ENCODE assay signal across 21 mouse cellular contexts in genomic region chr9:52738560-52739100, GRCm38 (mm10). TPM values are rescaled to one million over a fixed set of nuclear protein-coding genes. Genes with fewer than 3 reads are reported as not detected.
DNase-seq lines count a peak whose midpoint lies in the region; TF ChIP-seq lines count a peak whose summit lies in the region.
"Had no signal": no experiment of that assay in that cellular context is flagged by ENCODE, and none has a peak within 500 bp of the region (broad histone marks: within the 10 kb centered on the region; RNA-seq: fewer than 3 reads in every experiment).

No protein-coding gene starts in this region.

- no peaks in the 10 kb centered on the region for H3K9me3 ChIP-seq in hindbrain, embryonic 10.5 days
- H3K9me3 ChIP-seq: embryonic facial prominence, embryonic 13.5 days; forebrain, embryonic 12.5 days; G1E; heart, embryonic 15.5 days; hindbrain, embryonic 15.5 days had no signal

- H3K36me3 ChIP-seq in hindbrain, embryonic 10.5 days, result no peaks in the 10 kb centered on the region
- H3K36me3 ChIP-seq: embryonic facial prominence, embryonic 13.5 days; forebrain, embryonic 12.5 days; G1E; heart, embryonic 15.5 days; hindbrain, embryonic 15.5 days had no signal

- H3K4me3 ChIP-seq in layer of hippocampus, adult 2 months, result no peak overlapping the region
- no peak overlapping the region for H3K4me3 ChIP-seq in hindbrain, embryonic 10.5 days
- H3K4me3 ChIP-seq: embryonic facial prominence, embryonic 13.5 days; forebrain, embryonic 12.5 days; heart, adult 2 months; heart, embryonic 15.5 days; hindbrain, embryonic 15.5 days had no signal

- no peak for DNase-seq in layer of hippocampus, adult 2 months (ENCODE audit: low spot score in 2 of 2)
- DNase-seq in layer of hippocampus, adult 8-10 months (ENCODE audit: low spot score in 2 of 2), result no peak
- peak; percentile 38 for DNase-seq in right cerebral cortex, adult 18-20 months
- no peak for DNase-seq in right cerebral cortex, postnatal 14 days
- DNase-seq in brain, adult 2 months (ENCODE audit: low read depth, low spot score), result peak; percentile 71
- DNase-seq in hindbrain, embryonic 10.5 days (ENCODE audit: low spot score), result no peak
- DNase-seq: adrenal gland, postnatal 14 days; B cell, adult 2 months; cerebellum, adult 18-20 months; cerebellum, adult 9-11 months; cerebellum, postnatal 36 days; gastrocnemius, postnatal 10 days; heart, adult 2 months; heart, postnatal 14 days had no signal

- H3K4me1 ChIP-seq in hindbrain, embryonic 10.5 days (replicated peaks), result no peaks in the 10 kb centered on the region
- H3K4me1 ChIP-seq: embryonic facial prominence, embryonic 13.5 days; forebrain, embryonic 12.5 days; heart, embryonic 15.5 days; hindbrain, embryonic 15.5 days had no signal

- no peaks in the 10 kb centered on the region for H3K27me3 ChIP-seq in hindbrain, embryonic 10.5 days (ENCODE audit: insufficient read depth, poor library complexity, severe bottlenecking)
- H3K27me3 ChIP-seq: embryonic facial prominence, embryonic 13.5 days; forebrain, embryonic 12.5 days; heart, embryonic 15.5 days; hindbrain, embryonic 15.5 days had no signal

- WGBS in hindbrain, embryonic 10.5 days, result 91% methylated on average over 5 of the region's 5 CpGs

- peak overlapping the region; percentile 6; the same call in 1 of the 2 replicates for H3K27ac ChIP-seq in layer of hippocampus, adult 2 months
- H3K27ac ChIP-seq in hindbrain, embryonic 10.5 days, result no peak overlapping the region
- H3K27ac ChIP-seq: embryonic facial prominence, embryonic 13.5 days; forebrain, embryonic 12.5 days; heart, adult 2 months; heart, embryonic 15.5 days; hindbrain, embryonic 15.5 days had no signal

- TF ChIP-seq CTCF in layer of hippocampus, adult 2 months (conservative IDR thresholded peaks at IDR 0.05), result no peak

RNA-seq across cellular contexts. Expression of gene AI593442, which starts 59.0 kb away (rescaled TPM):
- total RNA-seq in layer of hippocampus, adult 2 months (2021), result 100 to 1,000 TPM; 123 TPM
- 100 to 1,000 TPM; 110 to 120 (median 117) TPM for total RNA-seq in layer of hippocampus, adult 8-10 months (2022)
- polyA plus RNA-seq in hindbrain, embryonic 10.5 days (2016; fragmentation: Nextera tagmentation; extraction: Ambion mirVana), result 1.2 and 3.2 TPM in 2 replicates
- total RNA-seq: adrenal gland, adult 18-20 months had no signal
- polyA plus RNA-seq: CD4-positive, CD25-positive, alpha-beta regulatory T cell, adult 4 months; G1E had no signal

Comparison
In these comparisons a context has a peak if more than half of its experiments do, and no peak if none do; other contexts are left out.
1. DNase-seq: peak in right cerebral cortex, adult 18-20 months (single experiment) and brain, adult 2 months (single experiment); none in layer of hippocampus, adult 2 months (0 of 2), layer of hippocampus, adult 8-10 months (0 of 2), right cerebral cortex, postnatal 14 days (single experiment) and hindbrain, embryonic 10.5 days (single experiment).